Mouse (Mus musculus) liver, postnatal 0 days (tissue): ENCODE data around the gene S100a11.

Experiments
- CTCF ChIP-seq: sonication (generic); IDR thresholded peaks from 2 replicates; pipeline ENCODE4 v1.5.1; 2016; ENCODE audit warnings: antibody characterized with exemption, low read depth
- EP300 ChIP-seq: IDR thresholded peaks from 2 replicates; pipeline ENCODE4 v1.6.1; 2016; ENCODE audit warnings: antibody characterized with exemption, low read depth, mild to moderate bottlenecking

DNA sequence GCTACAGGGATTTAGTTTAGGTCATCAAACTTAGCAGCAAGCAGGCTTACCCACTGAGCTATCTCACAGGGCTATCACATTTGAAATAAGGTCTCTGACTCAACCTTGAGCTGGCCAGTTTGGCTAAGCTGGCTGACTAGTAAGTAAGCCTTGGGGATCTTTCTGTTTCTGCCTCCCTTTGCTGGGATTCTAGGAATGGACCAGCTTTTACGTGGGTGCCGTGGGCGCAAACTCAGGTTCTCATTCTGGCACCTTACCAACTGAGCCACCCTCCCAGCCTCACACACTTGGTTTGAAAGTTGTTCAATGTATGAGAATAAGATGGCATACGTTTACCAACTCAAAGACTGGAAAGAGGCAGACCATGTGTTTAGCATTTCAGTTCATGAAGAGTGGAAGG, 42.9 kb downstream of the S100a11 start:
- TF ChIP-seq CTCF (no peak), EP300 (no peak)
